Mouse (Mus musculus) MEL (cell line): Measurements from ENCODE around the gene Dll3. TPM values are rescaled to one million over a fixed set of nuclear protein-coding genes. Genes with fewer than 3 reads are reported as not detected.

ENCODE experiments used
- DNase-seq: peaks from one replicate; pipeline ENCODE4 v3.0.0; 2011; ENCODE audit warnings: low read depth, low spot score
- H3K27ac ChIP-seq: 2 replicates; pipeline ENCODE4 v1.5.1; 2012; ENCODE audit warnings: low read depth, mild to moderate bottlenecking, control low read depth, low read length, moderate library complexity; ENCODE audit not compliant: control insufficient read depth
- H3K27me3 ChIP-seq, 2 experiments: fragments of 150-350 bp in 1 of 2; sonication (generic) in 1 of 2; 2 replicates each; pipeline ENCODE4 v1.6.1; 2012; ENCODE audit warnings: low read length in 2 of 2, mild to moderate bottlenecking in 2 of 2, improper control_type of control experiment in 1 of 2, moderate library complexity in 1 of 2; ENCODE audit not compliant: insufficient read depth in 2 of 2, control insufficient read depth in 1 of 2
- H3K36me3 ChIP-seq, 2 experiments: 2 replicates each; pipeline ENCODE4 v1.6.1; 2012 to 2014; ENCODE audit warnings: low read length in 2 of 2, improper control_type of control experiment in 1 of 2, inconsistent platforms in 1 of 2, mild to moderate bottlenecking in 1 of 2; ENCODE audit not compliant: insufficient read depth in 2 of 2, control insufficient read depth in 1 of 2
- H3K4me1 ChIP-seq, 2 experiments: fragments of 150-350 bp in 1 of 2; sonication (generic) in 1 of 2; 2 replicates each; pipeline ENCODE4 v1.6.1; 2012; ENCODE audit warnings: low read length in 2 of 2, improper control_type of control experiment in 1 of 2, mild to moderate bottlenecking in 1 of 2; ENCODE audit not compliant: insufficient read depth in 2 of 2, control insufficient read depth in 1 of 2
- H3K4me3 ChIP-seq, 2 experiments: fragments of 150-350 bp in 1 of 2; sonication (generic) in 1 of 2; 2 replicates each; pipeline ENCODE4 v1.5.1; 2012; ENCODE audit warnings: low read depth in 2 of 2, low read length in 2 of 2, mild to moderate bottlenecking in 2 of 2, moderate library complexity in 2 of 2, control low read depth in 1 of 2, improper control_type of control experiment in 1 of 2; ENCODE audit not compliant: control insufficient read depth in 1 of 2, insufficient read depth in 1 of 2
- H3K79me2 ChIP-seq: 2 replicates; pipeline ENCODE4 v1.6.1; 2012; ENCODE audit warnings: mild to moderate bottlenecking, low read length, moderate library complexity; ENCODE audit not compliant: control insufficient read depth, poor library complexity, insufficient read depth
- H3K9ac ChIP-seq: 2 replicates; pipeline ENCODE4 v1.6.1; 2012; ENCODE audit warnings: low read depth, mild to moderate bottlenecking, control low read depth, low read length, moderate library complexity; ENCODE audit not compliant: control insufficient read depth, poor library complexity, severe bottlenecking
- H3K9me3 ChIP-seq: fragments of 150-350 bp; sonication (generic); replicated peaks from 2 replicates; pipeline ENCODE4 v1.6.1; 2012; ENCODE audit warnings: mild to moderate bottlenecking, low read length, improper control_type of control experiment, moderate library complexity; ENCODE audit not compliant: insufficient read depth
- BHLHE40 ChIP-seq: IDR thresholded peaks from 2 replicates; pipeline ENCODE4 v1.6.1; 2012; ENCODE audit warnings: low read depth, mild to moderate bottlenecking, inconsistent platforms, low read length, improper control_type of control experiment, borderline replicate concordance
- CHD1 ChIP-seq: IDR thresholded peaks from 2 replicates; pipeline ENCODE4 v1.6.1; 2012; ENCODE audit warnings: low read depth, mild to moderate bottlenecking, inconsistent platforms, low read length, improper control_type of control experiment
- EP300 ChIP-seq, 2 experiments: IDR thresholded peaks; 2 replicates each; pipeline ENCODE4 v1.6.1; 2011; ENCODE audit warnings: improper control_type of control experiment in 2 of 2, low read length in 2 of 2, low read depth in 1 of 2, mild to moderate bottlenecking in 1 of 2
- GATA1 ChIP-seq: IDR thresholded peaks from 2 replicates; pipeline ENCODE4 v1.6.1; 2011; ENCODE audit warnings: low read depth, low read length, improper control_type of control experiment
- MAFK ChIP-seq: IDR thresholded peaks from 2 replicates; pipeline ENCODE4 v1.6.1; 2011; ENCODE audit warnings: low read depth, mild to moderate bottlenecking, low read length, improper control_type of control experiment, borderline replicate concordance
- MAZ ChIP-seq: IDR thresholded peaks from 2 replicates; pipeline ENCODE4 v1.6.1; 2012; ENCODE audit warnings: low read depth, mild to moderate bottlenecking, inconsistent platforms, low read length, improper control_type of control experiment
- MXI1 ChIP-seq: IDR thresholded peaks from 2 replicates; pipeline ENCODE4 v1.6.1; 2011; ENCODE audit warnings: mild to moderate bottlenecking, low read depth, low read length, improper control_type of control experiment
- MYC ChIP-seq: IDR thresholded peaks from 2 replicates; pipeline ENCODE4 v1.6.1; 2011; ENCODE audit warnings: low read depth, mild to moderate bottlenecking, low read length, improper control_type of control experiment, moderate library complexity
- NRF1 ChIP-seq: IDR thresholded peaks from 2 replicates; pipeline ENCODE4 v1.6.1; 2014; ENCODE audit warnings: low read depth, mild to moderate bottlenecking, inconsistent platforms, low read length, improper control_type of control experiment, moderate library complexity; ENCODE audit not compliant: poor library complexity, insufficient read depth, severe bottlenecking
- RAD21 ChIP-seq: IDR thresholded peaks from 2 replicates; pipeline ENCODE4 v1.6.1; 2011; ENCODE audit warnings: mild to moderate bottlenecking, low read depth, low read length, improper control_type of control experiment
- SIN3A ChIP-seq: IDR thresholded peaks from 2 replicates; pipeline ENCODE4 v1.6.1; 2012; ENCODE audit warnings: low read length, improper control_type of control experiment, inconsistent platforms
- TBP ChIP-seq: IDR thresholded peaks from 2 replicates; pipeline ENCODE4 v1.8.0; 2011; ENCODE audit warnings: low read depth, low read length, improper control_type of control experiment
- USF2 ChIP-seq, 2 experiments: IDR thresholded peaks; 2 replicates each; pipeline ENCODE4 v1.6.1; 2011 to 2012; ENCODE audit warnings: improper control_type of control experiment in 2 of 2, low read length in 2 of 2, borderline replicate concordance in 1 of 2, inconsistent platforms in 1 of 2, low read depth in 1 of 2, mild to moderate bottlenecking in 1 of 2; ENCODE audit not compliant: insufficient read depth in 1 of 2
- ZKSCAN1 ChIP-seq: IDR thresholded peaks from 2 replicates; pipeline ENCODE4 v1.6.1; 2012; ENCODE audit warnings: low read depth, mild to moderate bottlenecking, inconsistent platforms, low read length, improper control_type of control experiment, moderate library complexity
- polyA plus RNA-seq, 2 experiments: library from polyadenylated mRNA; stranded (reverse) in 1 of 2; unstranded in 1 of 2; fragments of >175 nt in 1 of 2; fragments of >200 nt in 1 of 2; gene quantifications; 2 replicates each; pipeline versions ENCODE4 v1.2.1 to v1.2.4; 2012; ENCODE audit warnings: low replicate concordance in 2 of 2, low read depth in 1 of 2; ENCODE audit not compliant: insufficient read length in 2 of 2, insufficient read depth in 1 of 2, missing spikeins in 1 of 2
- total RNA-seq: library from RNA; depleted of rRNA; stranded (reverse); fragments of 300-350 nt; gene quantifications from 2 replicates; pipeline ENCODE4 v1.2.3, GENCODE M21; 2012

Dll3 gene
- total and polyA plus RNA-seq, 3 experiments = 0.15 to 0.57 TPM; not detected in 1

GRCm38 (mm10) chr7:28280630-28281029 lies 21.4 kb downstream of the Dll3 start:
- TF ChIP-seq NRF1 = no peak
- TF ChIP-seq USF2 (IDR thresholded peaks at IDR 0.05; ENCODE audit: borderline replicate concordance in 1 of 2, insufficient read depth in 1 of 2, low read depth in 1 of 2, low read length in 2 of 2) = no peak
- TF ChIP-seq SIN3A = no peak
- no peak for TF ChIP-seq MAZ
- no peak for TF ChIP-seq EP300 (IDR thresholded peaks at IDR 0.05; ENCODE audit: low read depth in 1 of 2, low read length in 2 of 2)
- no peak for TF ChIP-seq RAD21
- TF ChIP-seq CHD1 = no peak
- TF ChIP-seq MXI1 = no peak
- TF ChIP-seq MYC = no peak
- TF ChIP-seq GATA1 = no peak
- TF ChIP-seq MAFK = no peak
- no peak for TF ChIP-seq ZKSCAN1
- Histone ChIP-seq H3K79me2 (peaks cover 2% of the 10 kb centered on the region; the same call in 1 of the 2 replicates), H3K9ac (no peak overlapping the region), H3K4me1 (peaks cover 0 to 7% of the 10 kb centered on the region in 2 experiments; a peak in 3 of 4 replicates), H3K9me3 (no peaks in the 10 kb centered on the region), H3K27ac (no peak overlapping the region), H3K27me3 (no peaks in the 10 kb centered on the region), H3K36me3 (peaks cover 0 to 4% of the 10 kb centered on the region in 2 experiments; a peak in 1 of 4 replicates), H3K4me3 (no peak overlapping the region)
- DNase-seq = no peak

- Histone ChIP-seq H3K36me3 (peaks cover 0 to 4% of the 10 kb centered on the region in 2 experiments; a peak in 1 of 4 replicates), H3K27me3 (no peaks in the 10 kb centered on the region), H3K4me1 (peaks cover 0 to 7% of the 10 kb centered on the region in 2 experiments; a peak in 3 of 4 replicates)
- TF ChIP-seq TBP (no peak), BHLHE40 (no peak)
- TF ChIP-seq, all 39 proteins: peak for 0
- no peaks in the 10 kb centered on the region for H3K9me3 ChIP-seq
- H3K27ac ChIP-seq = no peak overlapping the region
- H3K9ac ChIP-seq = peak overlapping the region; percentile 86
- H3K4me3 ChIP-seq = peak overlapping the region; percentile 65 to 85
- no peak for DNase-seq
- peaks cover 2% of the 10 kb centered on the region; the same call in 1 of the 2 replicates for H3K79me2 ChIP-seq
Measured at GRCm38 (mm10) chr7:28278279-28278652, 23.8 kb downstream of the Dll3 start.
